Mouse (Mus musculus) heart, embryonic 11.5 days (tissue): ENCODE measurements around the gene Sik1. TPM values are rescaled to one million over a fixed set of nuclear protein-coding genes. Genes with fewer than 3 reads are reported as not detected.
A peak's percentile ranks its signal among the peaks of the same experiment; 100 is the strongest.

Experiments
- ATAC-seq: fragments of 200-750 bp; cut with Nextera tagmentation; replicated peaks from 2 replicates; pipeline ENCODE4 v1.8.0; 2017; ENCODE audit warnings: moderate library complexity; ENCODE audit not compliant: insufficient number of reproducible peaks, low FRiP score, low TSS enrichment
- H3K27ac ChIP-seq: fragments of 300-500 bp; sonication (generic); 2 replicates; pipeline ENCODE4 v1.5.1; 2014; ENCODE audit warnings: mild to moderate bottlenecking, low read depth, low read length
- H3K27me3 ChIP-seq: fragments of 300-500 bp; sonication (generic); 2 replicates; pipeline ENCODE4 v1.6.1; 2014; ENCODE audit warnings: mild to moderate bottlenecking, low read length, mixed read lengths; ENCODE audit not compliant: control insufficient read depth, insufficient read depth
- H3K36me3 ChIP-seq: fragments of 300-500 bp; sonication (generic); 2 replicates; pipeline ENCODE4 v1.6.1; 2014; ENCODE audit warnings: mild to moderate bottlenecking, low read length, moderate library complexity, mixed read lengths; ENCODE audit not compliant: control insufficient read depth, insufficient read depth
- H3K4me1 ChIP-seq: fragments of 300-500 bp; sonication (generic); 2 replicates; pipeline ENCODE4 v1.6.1; 2014; ENCODE audit warnings: low read length; ENCODE audit not compliant: control insufficient read depth, insufficient read depth
- H3K4me2 ChIP-seq: fragments of 300-500 bp; sonication (generic); 2 replicates; pipeline ENCODE4 v1.6.1; 2014; ENCODE audit warnings: mild to moderate bottlenecking, moderate library complexity
- H3K4me3 ChIP-seq: fragments of 300-500 bp; sonication (generic); 2 replicates; pipeline ENCODE4 v1.5.1; 2014; ENCODE audit warnings: low read depth, low read length
- H3K9ac ChIP-seq: fragments of 300-500 bp; sonication (generic); 2 replicates; pipeline ENCODE4 v1.6.1; 2014; ENCODE audit warnings: mild to moderate bottlenecking, low read depth, low read length, moderate library complexity
- H3K9me3 ChIP-seq: fragments of 300-500 bp; sonication (generic); replicated peaks from 2 replicates; pipeline ENCODE4 v1.6.1; 2016; ENCODE audit warnings: low read length; ENCODE audit not compliant: control insufficient read depth
- WGBS: fragments of 180-500 bp; shearing (Covaris S2); extraction: QIAGEN DNeasy Blood & Tissue Kit; methylation state at CpG from one replicate; pipeline ENCODE4 v1.1.7; 2014; ENCODE audit not compliant: insufficient replicate concordance; 5-methylcytosine and 5-hydroxymethylcytosine counted together
- polyA plus RNA-seq: library from polyadenylated mRNA; unstranded; fragments of >200 nt; fragmentation: Nextera tagmentation; extraction: Ambion mirVana; gene quantifications from 2 replicates; pipeline ENCODE4 v1.2.1, GENCODE M21; 2014

Gene Sik1
- polyA plus RNA-seq, 1 experiment from 2014 or later = 24.3 TPM

- no peak overlapping the region for H3K4me3 ChIP-seq
- peaks cover 19% of the 10 kb centered on the region for H3K4me1 ChIP-seq
- H3K36me3 ChIP-seq = no peaks in the 10 kb centered on the region
- no peak overlapping the region for H3K27ac ChIP-seq
- H3K9ac ChIP-seq = no peak overlapping the region
- 70% methylated on average over 14 of the region's 14 CpGs for WGBS
- H3K9me3 ChIP-seq = no peaks in the 10 kb centered on the region
- no peak overlapping the region for H3K4me2 ChIP-seq
- no peak for ATAC-seq
- no peaks in the 10 kb centered on the region for H3K27me3 ChIP-seq
Observed at GRCm38 (mm10) chr17:31871968-31872825, 16.6 kb upstream of the Sik1 start.

DNA sequence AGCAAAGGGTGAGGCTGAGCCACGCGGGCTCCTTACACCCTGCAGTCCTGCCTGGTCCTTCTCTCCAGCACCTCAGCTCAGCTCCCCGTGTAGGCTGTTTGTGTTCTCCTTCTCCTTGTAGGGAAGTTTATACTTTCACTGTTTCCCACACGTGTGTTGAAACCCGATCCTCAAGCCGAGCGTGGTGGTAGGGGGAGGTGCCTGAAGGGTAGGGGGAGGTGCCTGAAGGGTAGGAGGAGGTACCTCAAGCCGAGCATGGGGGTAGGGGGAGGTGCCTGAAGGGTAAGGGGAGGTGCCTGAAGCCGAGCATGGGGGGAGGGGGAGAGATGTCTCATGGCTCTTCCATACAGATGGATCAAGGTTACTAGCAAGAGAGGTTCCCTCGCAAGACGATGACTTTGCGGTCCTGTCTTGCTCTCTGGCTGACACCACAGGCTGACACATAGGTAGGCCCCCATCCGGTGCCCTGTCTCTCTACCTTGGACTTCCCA, 15.4 kb upstream of the Sik1 start:
- H3K9ac ChIP-seq = no peak overlapping the region
- no peaks in the 10 kb centered on the region for H3K27me3 ChIP-seq
- no peak overlapping the region for H3K27ac ChIP-seq
- H3K36me3 ChIP-seq = no peaks in the 10 kb centered on the region
- 0 out of 2 replicates have a peak, but pooled peaks have one; percentile 44 for ATAC-seq
- no peak overlapping the region for H3K4me3 ChIP-seq
- WGBS = 16% methylated on average over 13 of the region's 13 CpGs
- no peaks in the 10 kb centered on the region for H3K9me3 ChIP-seq
- peak overlapping the region; percentile 40; the same call in 1 of the 2 replicates for H3K4me2 ChIP-seq
- peaks cover 19% of the 10 kb centered on the region for H3K4me1 ChIP-seq

- 72% methylated on average over 9 of the region's 9 CpGs for WGBS
- Histone ChIP-seq H3K27me3 (no peaks in the 10 kb centered on the region), H3K4me2 (peak overlapping the region; percentile 40; the same call in 1 of the 2 replicates), H3K27ac (no peak overlapping the region), H3K4me1 (peaks cover 24% of the 10 kb centered on the region), H3K9me3 (no peaks in the 10 kb centered on the region), H3K36me3 (no peaks in the 10 kb centered on the region), H3K9ac (no peak overlapping the region), H3K4me3 (no peak overlapping the region)
- ATAC-seq = no peak
Observed at GRCm38 (mm10) chr17:31870446-31870845, 14.8 kb upstream of the Sik1 start.

GRCm38 (mm10) chr17:31868076-31868475, 12.5 kb upstream of the Sik1 start:
- Histone ChIP-seq H3K36me3 (no peaks in the 10 kb centered on the region), H3K27ac (no peak overlapping the region), H3K27me3 (no peaks in the 10 kb centered on the region), H3K9me3 (no peaks in the 10 kb centered on the region), H3K4me1 (peaks cover 27% of the 10 kb centered on the region), H3K9ac (no peak overlapping the region), H3K4me2 (no peak overlapping the region), H3K4me3 (no peak overlapping the region)
- ATAC-seq = no peak
- WGBS = 76% methylated on average over 4 of the region's 4 CpGs

DNA sequence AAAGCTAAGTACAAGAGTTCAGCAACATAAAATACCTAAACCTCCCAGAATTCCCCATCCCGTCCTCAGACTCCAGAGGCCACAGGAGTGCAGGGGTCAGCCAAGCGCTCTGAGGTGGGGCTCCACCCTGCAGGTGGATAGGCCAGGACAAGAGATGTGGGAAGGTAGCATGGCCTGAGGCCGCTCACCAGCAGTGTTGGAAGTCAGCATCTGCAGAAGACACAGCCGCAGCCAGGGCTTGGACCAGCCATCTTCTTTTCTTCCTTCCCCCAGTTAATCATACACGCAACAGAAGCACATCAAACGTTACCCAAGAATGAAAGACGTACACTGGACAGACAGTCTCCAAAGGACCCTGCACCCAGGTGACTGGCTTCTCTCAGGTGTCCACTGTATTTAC, 11.5 kb upstream of the Sik1 start:
- Histone ChIP-seq H3K27ac (no peak overlapping the region), H3K4me2 (no peak overlapping the region), H3K4me1 (peaks cover 23% of the 10 kb centered on the region), H3K9me3 (no peaks in the 10 kb centered on the region), H3K9ac (no peak overlapping the region), H3K36me3 (no peaks in the 10 kb centered on the region), H3K27me3 (no peaks in the 10 kb centered on the region), H3K4me3 (no peak overlapping the region)
- 88% methylated on average over 7 of the region's 7 CpGs for WGBS
- ATAC-seq = no peak

DNA sequence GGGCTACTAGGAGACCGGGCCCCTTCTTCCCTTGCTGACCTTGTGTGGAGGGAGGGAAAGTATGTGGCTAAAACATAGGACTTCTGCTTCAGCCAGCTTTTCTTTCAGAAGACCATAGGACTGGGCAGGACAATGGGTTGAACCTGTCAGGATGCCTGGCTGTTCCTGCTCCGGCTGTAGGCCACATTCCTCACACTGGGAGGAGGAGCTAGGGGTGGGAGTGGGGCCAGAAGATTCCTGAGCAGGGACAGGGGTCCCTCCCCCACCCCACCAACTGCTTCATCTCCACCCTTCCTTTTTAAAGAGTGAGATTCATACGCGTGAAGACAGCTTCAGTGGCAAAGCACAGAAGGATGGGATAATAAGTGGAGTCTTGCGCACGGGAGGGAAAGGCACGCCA, 10.0 kb upstream of the Sik1 start:
- H3K27ac ChIP-seq = peak overlapping the region; percentile 50; the same call in 1 of the 2 replicates
- H3K4me1 ChIP-seq = peaks cover 16% of the 10 kb centered on the region
- H3K9ac ChIP-seq = no peak overlapping the region
- ATAC-seq = no peak
- no peaks in the 10 kb centered on the region for H3K9me3 ChIP-seq
- no peak overlapping the region for H3K4me2 ChIP-seq
- H3K4me3 ChIP-seq = no peak overlapping the region
- no peaks in the 10 kb centered on the region for H3K27me3 ChIP-seq
- no peaks in the 10 kb centered on the region for H3K36me3 ChIP-seq
- 59% methylated on average over 7 of the region's 7 CpGs for WGBS

GRCm38 (mm10) chr17:31864666-31865450, 9.3 kb upstream of the Sik1 start:
- Histone ChIP-seq H3K4me1 (peaks cover 15% of the 10 kb centered on the region), H3K4me3 (no peak overlapping the region), H3K36me3 (no peaks in the 10 kb centered on the region), H3K27ac (0 out of 2 replicates have a peak overlapping the region, but pooled peaks have one; percentile 50), H3K27me3 (no peaks in the 10 kb centered on the region), H3K4me2 (no peak overlapping the region), H3K9ac (0 out of 2 replicates have a peak overlapping the region, but pooled peaks have one; percentile 10), H3K9me3 (no peaks in the 10 kb centered on the region)
- WGBS = 61% methylated on average over 11 of the region's 11 CpGs
- ATAC-seq = no peak

- Histone ChIP-seq H3K9ac (no peak overlapping the region), H3K4me2 (no peak overlapping the region), H3K27me3 (no peaks in the 10 kb centered on the region), H3K4me1 (peaks cover 15% of the 10 kb centered on the region), H3K36me3 (no peaks in the 10 kb centered on the region), H3K4me3 (no peak overlapping the region), H3K27ac (no peak overlapping the region), H3K9me3 (no peaks in the 10 kb centered on the region)
- no peak for ATAC-seq
- WGBS = 73% methylated on average over 10 of the region's 10 CpGs
Observed at GRCm38 (mm10) chr17:31863151-31863815, 7.7 kb upstream of the Sik1 start.
